Mouse (Mus musculus) MEL (cell line): ENCODE data around the gene Htr6. TPM values are rescaled to one million over a fixed set of nuclear protein-coding genes. Genes with fewer than 3 reads are reported as not detected.

Experiments
- DNase-seq: peaks from one replicate; pipeline ENCODE4 v3.0.0; 2011; ENCODE audit warnings: low read depth, low spot score
- H3K27ac ChIP-seq: 2 replicates; pipeline ENCODE4 v1.5.1; 2012; ENCODE audit warnings: low read depth, mild to moderate bottlenecking, control low read depth, low read length, moderate library complexity; ENCODE audit not compliant: control insufficient read depth
- H3K27me3 ChIP-seq, 2 experiments: fragments of 150-350 bp in 1 of 2; sonication (generic) in 1 of 2; 2 replicates each; pipeline ENCODE4 v1.6.1; 2012; ENCODE audit warnings: low read length in 2 of 2, mild to moderate bottlenecking in 2 of 2, improper control_type of control experiment in 1 of 2, moderate library complexity in 1 of 2; ENCODE audit not compliant: insufficient read depth in 2 of 2, control insufficient read depth in 1 of 2
- H3K36me3 ChIP-seq, 2 experiments: 2 replicates each; pipeline ENCODE4 v1.6.1; 2012 to 2014; ENCODE audit warnings: low read length in 2 of 2, improper control_type of control experiment in 1 of 2, inconsistent platforms in 1 of 2, mild to moderate bottlenecking in 1 of 2; ENCODE audit not compliant: insufficient read depth in 2 of 2, control insufficient read depth in 1 of 2
- H3K4me1 ChIP-seq, 2 experiments: fragments of 150-350 bp in 1 of 2; sonication (generic) in 1 of 2; 2 replicates each; pipeline ENCODE4 v1.6.1; 2012; ENCODE audit warnings: low read length in 2 of 2, improper control_type of control experiment in 1 of 2, mild to moderate bottlenecking in 1 of 2; ENCODE audit not compliant: insufficient read depth in 2 of 2, control insufficient read depth in 1 of 2
- H3K4me3 ChIP-seq, 2 experiments: fragments of 150-350 bp in 1 of 2; sonication (generic) in 1 of 2; 2 replicates each; pipeline ENCODE4 v1.5.1; 2012; ENCODE audit warnings: low read depth in 2 of 2, low read length in 2 of 2, mild to moderate bottlenecking in 2 of 2, moderate library complexity in 2 of 2, control low read depth in 1 of 2, improper control_type of control experiment in 1 of 2; ENCODE audit not compliant: control insufficient read depth in 1 of 2, insufficient read depth in 1 of 2
- H3K79me2 ChIP-seq: 2 replicates; pipeline ENCODE4 v1.6.1; 2012; ENCODE audit warnings: mild to moderate bottlenecking, low read length, moderate library complexity; ENCODE audit not compliant: control insufficient read depth, poor library complexity, insufficient read depth
- H3K9ac ChIP-seq: 2 replicates; pipeline ENCODE4 v1.6.1; 2012; ENCODE audit warnings: low read depth, mild to moderate bottlenecking, control low read depth, low read length, moderate library complexity; ENCODE audit not compliant: control insufficient read depth, poor library complexity, severe bottlenecking
- H3K9me3 ChIP-seq: fragments of 150-350 bp; sonication (generic); replicated peaks from 2 replicates; pipeline ENCODE4 v1.6.1; 2012; ENCODE audit warnings: mild to moderate bottlenecking, low read length, improper control_type of control experiment, moderate library complexity; ENCODE audit not compliant: insufficient read depth
- ELF1 ChIP-seq: IDR thresholded peaks from 2 replicates; pipeline ENCODE4 v1.6.1; 2014; ENCODE audit warnings: low read depth, mild to moderate bottlenecking, inconsistent platforms, low read length, improper control_type of control experiment, moderate library complexity
- GABPA ChIP-seq: IDR thresholded peaks from 2 replicates; pipeline ENCODE4 v1.6.1; 2012; ENCODE audit warnings: low read depth, mild to moderate bottlenecking, inconsistent platforms, low read length, improper control_type of control experiment, moderate library complexity
- HCFC1 ChIP-seq: IDR thresholded peaks from 2 replicates; pipeline ENCODE4 v1.6.1; 2012; ENCODE audit warnings: low read depth, mild to moderate bottlenecking, inconsistent platforms, low read length, improper control_type of control experiment, moderate library complexity
- KAT2A ChIP-seq: conservative IDR thresholded peaks from 2 replicates; pipeline ENCODE4 v1.6.1; 2012; ENCODE audit warnings: low read depth, low read length, improper control_type of control experiment, inconsistent platforms
- MAZ ChIP-seq: IDR thresholded peaks from 2 replicates; pipeline ENCODE4 v1.6.1; 2012; ENCODE audit warnings: low read depth, mild to moderate bottlenecking, inconsistent platforms, low read length, improper control_type of control experiment
- MEF2A ChIP-seq: IDR thresholded peaks from 2 replicates; pipeline ENCODE4 v1.6.1; 2014; ENCODE audit warnings: low read depth, mild to moderate bottlenecking, inconsistent platforms, low read length, improper control_type of control experiment; ENCODE audit not compliant: poor library complexity, insufficient replicate concordance, severe bottlenecking; ENCODE audit errors: extremely low read depth
- MYB ChIP-seq: IDR thresholded peaks from 2 replicates; pipeline ENCODE4 v1.6.1; 2011; ENCODE audit warnings: mild to moderate bottlenecking, low read depth, low read length, improper control_type of control experiment
- MYC ChIP-seq: IDR thresholded peaks from 2 replicates; pipeline ENCODE4 v1.6.1; 2011; ENCODE audit warnings: low read depth, mild to moderate bottlenecking, low read length, improper control_type of control experiment, moderate library complexity
- NELFE ChIP-seq: IDR thresholded peaks from 2 replicates; pipeline ENCODE4 v1.6.1; 2011; ENCODE audit warnings: low read depth, low read length, improper control_type of control experiment
- NRF1 ChIP-seq: IDR thresholded peaks from 2 replicates; pipeline ENCODE4 v1.6.1; 2014; ENCODE audit warnings: low read depth, mild to moderate bottlenecking, inconsistent platforms, low read length, improper control_type of control experiment, moderate library complexity; ENCODE audit not compliant: poor library complexity, insufficient read depth, severe bottlenecking
- POLR2AphosphoS2 ChIP-seq: IDR thresholded peaks from 2 replicates; pipeline ENCODE4 v1.6.1; 2011; ENCODE audit warnings: low read length, improper control_type of control experiment
- RCOR1 ChIP-seq: IDR thresholded peaks from 2 replicates; pipeline ENCODE4 v1.6.1; 2012; ENCODE audit warnings: low read depth, mild to moderate bottlenecking, inconsistent platforms, low read length, improper control_type of control experiment
- SMC3 ChIP-seq: IDR thresholded peaks from 2 replicates; pipeline ENCODE4 v1.6.1; 2011; ENCODE audit warnings: low read depth, low read length, improper control_type of control experiment
- TBP ChIP-seq: IDR thresholded peaks from 2 replicates; pipeline ENCODE4 v1.8.0; 2011; ENCODE audit warnings: low read depth, low read length, improper control_type of control experiment
- USF1 ChIP-seq: IDR thresholded peaks from 2 replicates; pipeline ENCODE4 v1.6.1; 2014; ENCODE audit warnings: low read depth, mild to moderate bottlenecking, inconsistent platforms, low read length, improper control_type of control experiment, moderate library complexity
- ZC3H11A ChIP-seq: IDR thresholded peaks from 2 replicates; pipeline ENCODE4 v1.6.1; 2012; ENCODE audit warnings: low read depth, mild to moderate bottlenecking, inconsistent platforms, low read length, improper control_type of control experiment
- polyA plus RNA-seq, 2 experiments: library from polyadenylated mRNA; stranded (reverse) in 1 of 2; unstranded in 1 of 2; fragments of >175 nt in 1 of 2; fragments of >200 nt in 1 of 2; gene quantifications; 2 replicates each; pipeline versions ENCODE4 v1.2.1 to v1.2.4; 2012; ENCODE audit warnings: low replicate concordance in 2 of 2, low read depth in 1 of 2; ENCODE audit not compliant: insufficient read length in 2 of 2, insufficient read depth in 1 of 2, missing spikeins in 1 of 2
- total RNA-seq: library from RNA; depleted of rRNA; stranded (reverse); fragments of 300-350 nt; gene quantifications from 2 replicates; pipeline ENCODE4 v1.2.3, GENCODE M21; 2012

Htr6 gene
- total and polyA plus RNA-seq, 3 experiments = 0.08 TPM; not detected in 2

DNA sequence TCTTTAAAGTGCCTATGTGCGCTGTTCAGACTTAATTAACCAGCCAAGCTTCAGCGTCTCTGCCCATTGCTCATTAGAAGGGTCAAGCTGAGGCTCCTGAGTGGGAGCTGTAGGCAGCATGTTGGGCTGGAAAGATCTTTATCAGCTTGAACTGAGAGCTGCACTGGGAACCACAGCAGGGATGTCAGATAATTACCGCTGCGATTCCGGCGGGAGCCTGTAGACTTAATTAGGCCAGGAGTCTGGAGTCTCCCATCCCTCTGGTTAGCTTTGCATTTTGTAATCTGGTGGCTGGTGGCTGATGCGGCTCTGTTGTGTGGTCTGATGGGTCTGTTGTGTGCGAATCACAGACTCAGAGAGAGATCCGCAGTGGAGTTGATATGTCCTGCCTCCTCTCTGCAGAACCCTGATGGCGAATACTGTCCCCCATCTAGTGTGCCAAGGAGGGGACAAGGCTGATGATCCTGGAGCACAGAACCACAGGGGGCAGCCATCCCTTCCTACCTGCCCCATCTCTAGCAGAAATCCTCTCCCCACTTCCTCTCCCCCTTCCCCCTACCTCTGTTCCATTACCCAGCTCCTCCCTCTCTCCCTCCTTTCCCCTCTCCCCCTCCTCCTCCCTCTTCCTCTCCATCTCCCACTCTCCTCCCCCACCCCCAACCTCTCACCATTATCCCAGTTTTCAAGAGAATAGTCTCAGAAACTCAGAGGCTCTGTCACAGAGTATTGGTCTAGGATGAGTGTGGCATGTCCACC lies 35.1 kb downstream of the Htr6 start:
- Histone ChIP-seq H3K36me3 (peaks cover 0 to 2% of the 10 kb centered on the region in 2 experiments; a peak in 1 of 4 replicates), H3K9ac (no peak overlapping the region), H3K27ac (no peak overlapping the region), H3K4me1 (peaks cover 0 to 3% of the 10 kb centered on the region in 2 experiments; a peak in 2 of 4 replicates), H3K9me3 (no peaks in the 10 kb centered on the region), H3K4me3 (no peak overlapping the region), H3K27me3 (no peaks in the 10 kb centered on the region), H3K79me2 (no peaks in the 10 kb centered on the region)
- DNase-seq = no peak
- TF ChIP-seq HCFC1 (no peak), MEF2A (no peak), MYC (no peak), GABPA (no peak), ZC3H11A (no peak), NRF1 (no peak), KAT2A (no peak), USF1 (no peak), ELF1 (no peak), RCOR1 (no peak)

DNA sequence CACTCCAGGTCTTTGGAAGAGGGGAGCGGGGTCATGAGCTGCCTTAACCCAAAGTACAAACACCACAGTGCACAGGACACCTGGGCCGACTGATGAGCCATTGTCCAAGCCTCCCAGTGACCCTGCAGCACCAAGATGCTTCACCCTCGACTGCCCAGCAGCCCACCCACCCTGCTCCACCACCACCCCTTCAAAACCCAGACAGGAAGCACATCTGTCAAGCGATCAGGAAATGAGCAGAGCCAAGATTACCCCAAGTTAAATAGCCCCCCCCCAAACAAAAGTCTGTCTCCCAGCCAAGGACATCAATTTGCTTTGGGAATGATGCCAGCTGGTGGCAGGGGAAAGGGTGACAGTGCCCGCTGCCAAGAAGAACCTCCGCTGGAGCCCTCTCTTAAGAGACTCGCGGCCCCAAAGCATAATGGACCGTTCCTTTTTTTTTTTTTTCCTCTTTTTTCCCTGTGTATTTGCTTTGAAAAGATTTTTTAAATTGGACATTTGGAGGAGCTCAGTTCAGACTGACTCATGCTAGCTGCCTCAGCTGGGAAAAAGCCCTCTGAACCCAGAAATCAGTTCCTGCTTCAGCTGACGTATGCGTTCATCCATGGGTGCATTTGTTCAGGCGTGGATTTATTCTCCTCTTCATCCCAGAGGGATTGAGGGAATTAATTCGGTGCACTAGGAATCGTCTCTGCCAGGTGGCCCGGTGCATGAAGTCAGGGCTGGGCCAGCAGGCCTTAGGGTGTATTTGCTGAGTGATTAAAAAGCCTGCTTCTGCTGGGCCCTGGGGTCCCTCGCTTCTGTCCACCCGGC lies 37.4 kb downstream of the Htr6 start:
- no peak for TF ChIP-seq POLR2AphosphoS2
- TF ChIP-seq MAZ = no peak
- no peak for TF ChIP-seq MYB
- no peak for TF ChIP-seq NELFE
- TF ChIP-seq TBP = no peak
- no peak for TF ChIP-seq SMC3
- TF ChIP-seq, all 39 proteins: peak for 0
- H3K4me3 ChIP-seq = no peak overlapping the region
- H3K9me3 ChIP-seq = no peaks in the 10 kb centered on the region
- no peak for DNase-seq
- H3K4me1 ChIP-seq = no peaks in the 10 kb centered on the region
- no peak overlapping the region for H3K27ac ChIP-seq
- no peak overlapping the region for H3K9ac ChIP-seq
- H3K27me3 ChIP-seq = no peaks in the 10 kb centered on the region
- no peaks in the 10 kb centered on the region for H3K79me2 ChIP-seq
- no peaks in the 10 kb centered on the region for H3K36me3 ChIP-seq
